Mouse (Mus musculus) ES-Bruce4 (cell line): Measurements from ENCODE around the gene Zfp990.
"Not testable (repeated sequence)": the region's sequence is repeated elsewhere in the genome, so short reads cannot be mapped to it uniquely, and the experiment has no call there.

ENCODE experiments used
- CTCF ChIP-seq: IDR thresholded peaks from one replicate; pipeline ENCODE4 v1.8.1; 2011; ENCODE audit warnings: low read depth, low read length
- POLR2A ChIP-seq: IDR thresholded peaks from one replicate; pipeline ENCODE4 v1.8.1; 2011; ENCODE audit warnings: low read length; ENCODE audit not compliant: insufficient read depth

- TF ChIP-seq POLR2A, CTCF: not testable (repeated sequence)
Observed at GRCm38 (mm10) chr4:145585078-145585477, 74.5 kb downstream of the Zfp990 start, which contains the start of gene Gm13212.
